Mouse (Mus musculus): ENCODE results near the gene 4931406C07Rik.

- TF ChIP-seq CTCF (IDR thresholded peaks at IDR 0.05; ENCODE audit: borderline replicate concordance, control insufficient read depth, extremely low read depth, insufficient read depth, low read length, poor library complexity) (no peak), POLR2A (IDR thresholded peaks at IDR 0.05; ENCODE audit: control insufficient read depth, extremely low read depth, insufficient read depth, low read length, poor library complexity) (no peak)
These were observed 4.8 kb downstream of the 4931406C07Rik start for GRCm38 (mm10) chr9:15301399-15301798.
